Mouse (Mus musculus) embryo, embryonic 11 days (tissue): Measurements from ENCODE around the gene Fstl1.

Source experiments
- DNase-seq: peaks from one replicate; pipeline ENCODE4 v3.0.0-alpha.2; 2015

Fstl1 gene

GRCm38 (mm10) chr16:37824778-37825505, 48.3 kb downstream of the Fstl1 start:
- no peak for DNase-seq

GRCm38 (mm10) chr16:37826286-37826685, 49.6 kb downstream of the Fstl1 start:
- DNase-seq = no peak

GRCm38 (mm10) chr16:37831041-37831440, 54.4 kb downstream of the Fstl1 start:
- DNase-seq = no peak

GRCm38 (mm10) chr16:37837571-37837970, 60.9 kb downstream of the Fstl1 start:
- DNase-seq = no peak

- DNase-seq = no peak
Measured at GRCm38 (mm10) chr16:37842439-37842838, 65.8 kb downstream of the Fstl1 start.

- DNase-seq = no peak
Measured at GRCm38 (mm10) chr16:37843740-37844139, 67.1 kb downstream of the Fstl1 start.

GRCm38 (mm10) chr16:37845202-37845925, 68.7 kb downstream of the Fstl1 start:
- DNase-seq = no peak

GRCm38 (mm10) chr16:37847081-37847480, 70.4 kb downstream of the Fstl1 start:
- DNase-seq = no peak

- peak; percentile 81 for DNase-seq
Measured at GRCm38 (mm10) chr16:37851366-37851765, 74.7 kb downstream of the Fstl1 start.

GRCm38 (mm10) chr16:37853279-37853678, 76.6 kb downstream of the Fstl1 start:
- DNase-seq = no peak

- DNase-seq = no peak
Measured at GRCm38 (mm10) chr16:37854054-37854453, 77.4 kb downstream of the Fstl1 start.

GRCm38 (mm10) chr16:37854593-37854992, 77.9 kb downstream of the Fstl1 start:
- DNase-seq = no peak

- DNase-seq = no peak
Measured at GRCm38 (mm10) chr16:37855583-37855982, 78.9 kb downstream of the Fstl1 start.

GRCm38 (mm10) chr16:37856327-37856726, 79.7 kb downstream of the Fstl1 start:
- DNase-seq = no peak

- no peak for DNase-seq
Measured at GRCm38 (mm10) chr16:37857495-37857894, 80.8 kb downstream of the Fstl1 start.

GRCm38 (mm10) chr16:37860213-37860612, 83.5 kb downstream of the Fstl1 start:
- no peak for DNase-seq

GRCm38 (mm10) chr16:37861029-37861428, 84.4 kb downstream of the Fstl1 start, which contains the start of gene Gm36028:
Gene Gm36028, minus strand, starts transcription at chr16:37861146.
- no peak for DNase-seq

GRCm38 (mm10) chr16:37863876-37864275, 87.2 kb downstream of the Fstl1 start:
- DNase-seq = no peak

- DNase-seq = no peak
Measured at GRCm38 (mm10) chr16:37865841-37866240, 89.2 kb downstream of the Fstl1 start.

GRCm38 (mm10) chr16:37867791-37868505, 91.3 kb downstream of the Fstl1 start, which contains the start of gene Lrrc58:
Gene Lrrc58, plus strand, starts transcription at chr16:37868389.
- peak; percentile 94 for DNase-seq

GRCm38 (mm10) chr16:37868506-37869469, 92.1 kb downstream of the Fstl1 start:
- peak; percentile 70 for DNase-seq
